Mouse (Mus musculus) brown adipose tissue, adult 24 weeks (tissue): Measurements from ENCODE around the gene Gm13420. TPM values are rescaled to one million over a fixed set of nuclear protein-coding genes. Genes with fewer than 3 reads are reported as not detected.
A peak's percentile ranks its signal among the peaks of the same experiment; 100 is the strongest.

Experiments
- H3K27ac ChIP-seq: fragments of 200-500 bp; replicated peaks from 2 replicates; pipeline ENCODE4 v1.5.1; 2012; ENCODE audit warnings: low read depth, mild to moderate bottlenecking, low read length
- H3K4me1 ChIP-seq: fragments of 200-500 bp; 2 replicates; pipeline ENCODE4 v1.6.1; 2012; ENCODE audit warnings: low read length, mixed read lengths; ENCODE audit not compliant: control insufficient read depth, insufficient read depth, insufficient read length
- H3K4me3 ChIP-seq: fragments of 200-500 bp; 2 replicates; pipeline ENCODE4 v1.5.1; 2012; ENCODE audit warnings: low read depth, mild to moderate bottlenecking, low read length, moderate library complexity; ENCODE audit not compliant: insufficient read depth
- polyA plus RNA-seq: library from polyadenylated mRNA; stranded (reverse); fragments of >200 nt; gene quantifications from 2 replicates; pipeline ENCODE4 v1.2.4, GENCODE M21; 2012; ENCODE audit not compliant: missing spikeins, insufficient read depth, insufficient read length

Gene Gm13420
- polyA plus RNA-seq, 1 experiment: not detected

- H3K4me3 ChIP-seq: no peak overlapping the region
- H3K27ac ChIP-seq: peak overlapping the region; percentile 3; the same call in 1 of the 2 replicates
- H3K4me1 ChIP-seq: peaks cover 11% of the 10 kb centered on the region
These were observed 52.8 kb downstream of the Gm13420 start for GRCm38 (mm10) chr2:29698421-29699290.

- Histone ChIP-seq H3K27ac (no peak overlapping the region), H3K4me3 (no peak overlapping the region), H3K4me1 (peaks cover 9% of the 10 kb centered on the region; the same call in 1 of the 2 replicates)
These were observed 55.2 kb downstream of the Gm13420 start for GRCm38 (mm10) chr2:29696207-29696800.

Other genes starting within 250 kb of the Gm13420 start
- 19.1 and 24.3 TPM in 2 replicates for gene Rapgef1, start 132.0 kb downstream of the Gm13420 start, polyA plus RNA-seq
- not detected in 2 replicates for gene Gm13547, start 7.6 kb upstream of the Gm13420 start, polyA plus RNA-seq
- gene Coq4, start 35.8 kb upstream of the Gm13420 start, polyA plus RNA-seq: 19.0 and 24.0 TPM in 2 replicates
- 11.3 and 18.0 TPM in 2 replicates for gene Trub2, start 36.8 kb upstream of the Gm13420 start, polyA plus RNA-seq
- gene Slc27a4, start 50.9 kb upstream of the Gm13420 start, polyA plus RNA-seq: 8.0 and 8.5 TPM in 2 replicates
- 15.8 and 34.2 TPM in 2 replicates for gene Urm1, start 68.4 kb upstream of the Gm13420 start, polyA plus RNA-seq
- 3.1 and 3.5 TPM in 2 replicates for gene Cercam, start 117.5 kb upstream of the Gm13420 start, polyA plus RNA-seq
- gene Odf2, start 137.5 kb upstream of the Gm13420 start, polyA plus RNA-seq: 7.4 and 13.7 TPM in 2 replicates
- gene Gle1, start 183.7 kb upstream of the Gm13420 start, polyA plus RNA-seq: 13.1 and 20.3 TPM in 2 replicates
- 81.3 and 132 TPM in 2 replicates for gene Sptan1, start 213.9 kb upstream of the Gm13420 start, polyA plus RNA-seq